Mouse (Mus musculus): ENCODE data around the gene Pnpla1.

Pnpla1 gene

GRCm38 (mm10) chr17:28886266-28886665 lies 28.1 kb downstream of the Pnpla1 start:
- no peak for DNase-seq

DNA sequence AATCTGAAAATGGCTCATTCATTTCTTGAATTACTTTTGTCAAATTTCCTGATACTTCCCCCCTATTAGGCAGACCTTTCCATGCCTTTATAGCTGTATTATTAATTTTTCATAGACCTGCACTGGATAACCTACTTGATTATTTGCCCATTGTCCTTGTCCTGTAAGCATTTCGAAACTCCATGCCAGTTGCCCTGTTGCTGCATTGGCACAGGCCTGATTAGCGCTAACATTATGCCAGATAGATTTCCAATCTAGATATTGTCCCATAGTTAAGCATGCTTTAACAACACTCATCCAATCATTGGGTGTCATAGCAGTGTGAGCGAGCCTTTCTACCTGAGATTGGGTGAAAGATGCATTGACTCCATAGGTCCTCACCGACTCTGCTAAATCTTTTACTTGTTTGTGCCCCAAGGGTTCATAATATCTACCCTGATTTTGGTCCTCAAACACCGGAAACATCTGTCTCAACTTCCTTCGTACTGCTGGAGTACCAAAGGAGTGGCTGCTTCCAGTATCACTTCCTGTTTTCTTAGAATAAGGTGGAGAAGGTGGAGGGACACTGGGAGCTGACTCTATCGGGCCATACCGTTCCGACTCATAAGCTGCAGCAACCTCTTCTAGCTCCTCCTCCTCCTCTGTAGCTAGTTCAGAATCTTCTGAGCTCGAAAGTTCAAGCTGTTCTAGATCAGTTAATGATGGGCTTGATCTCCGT lies 36.0 kb downstream of the Pnpla1 start:
- no peak for DNase-seq

GRCm38 (mm10) chr17:28895217-28895875 lies 37.1 kb downstream of the Pnpla1 start:
- DNase-seq = no peak

- DNase-seq = no peak
Observed at GRCm38 (mm10) chr17:28896095-28896780, 38.0 kb downstream of the Pnpla1 start.

- DNase-seq = no peak
Observed at GRCm38 (mm10) chr17:28897817-28898216, 39.6 kb downstream of the Pnpla1 start.

- no peak for DNase-seq
Observed at GRCm38 (mm10) chr17:28898249-28898648, 40.0 kb downstream of the Pnpla1 start.

DNA sequence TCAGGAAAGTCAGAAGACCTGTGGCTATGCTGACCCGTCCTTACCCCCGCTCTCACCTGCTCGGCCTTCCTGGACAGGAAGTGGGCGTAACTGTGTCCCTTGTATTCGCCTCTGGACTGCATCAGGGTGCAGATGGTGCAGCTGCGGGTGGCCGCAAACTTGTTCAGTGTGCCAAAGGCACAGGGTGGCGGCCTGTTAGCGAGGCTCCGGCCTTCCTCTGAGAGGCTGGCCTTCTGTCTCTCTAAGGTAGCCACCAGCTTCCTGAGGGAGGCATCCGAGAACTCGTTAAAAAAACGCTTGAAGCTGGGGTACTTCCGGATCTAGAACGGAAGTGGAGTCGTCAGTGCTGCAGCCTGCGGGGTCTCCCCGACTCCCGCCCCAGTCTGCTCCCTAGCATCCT lies 41.2 kb downstream of the Pnpla1 start:
- DNase-seq = no peak

DNA sequence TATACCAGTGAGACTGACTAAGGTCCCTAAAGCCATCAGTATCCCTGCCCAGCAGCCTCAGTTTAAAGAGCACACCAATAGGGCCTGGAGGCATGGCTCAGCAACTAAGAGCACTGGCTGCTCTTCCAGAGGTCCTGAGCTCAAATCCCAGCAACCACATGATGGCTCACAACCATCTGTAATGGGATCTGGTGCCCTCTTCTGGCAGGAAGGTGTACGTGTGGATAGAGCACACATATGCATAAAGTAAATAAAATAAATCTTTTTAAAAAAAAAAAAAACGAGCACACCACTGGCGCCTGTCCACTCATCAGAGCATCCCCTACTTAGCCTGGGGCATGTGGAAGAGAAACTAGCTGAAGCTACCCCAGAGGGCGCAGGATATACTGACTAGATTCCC lies 43.3 kb downstream of the Pnpla1 start:
- no peak for DNase-seq

GRCm38 (mm10) chr17:28904546-28905376 lies 46.5 kb downstream of the Pnpla1 start:
- peak; percentile 67 for DNase-seq

DNA sequence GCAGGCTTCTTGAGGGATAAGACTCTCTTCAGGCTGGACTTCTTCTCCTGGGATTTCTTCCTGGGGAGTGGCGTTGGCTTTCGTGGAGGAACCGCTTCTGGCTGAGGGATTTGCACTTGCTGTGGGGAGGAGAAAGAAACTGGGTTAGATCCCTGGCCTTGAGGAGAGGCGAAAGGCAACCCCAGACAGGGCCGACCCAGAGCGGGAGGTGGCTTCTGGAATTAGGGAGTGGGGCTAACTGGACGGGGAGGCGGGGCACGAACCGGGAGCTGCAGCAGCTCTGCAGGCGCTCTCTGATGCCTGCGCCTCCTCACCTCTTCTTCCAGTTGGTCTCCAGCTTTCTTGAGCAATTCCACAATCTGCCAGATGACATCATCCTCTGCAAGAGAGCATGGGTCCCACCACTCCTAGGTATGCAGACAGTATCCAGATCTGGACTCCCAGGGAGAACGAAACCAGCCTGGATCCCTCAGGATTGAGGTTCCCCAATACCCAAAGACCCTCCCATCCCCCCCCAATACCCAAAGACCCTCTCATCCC lies 47.2 kb downstream of the Pnpla1 start:
- no peak for DNase-seq

DNA sequence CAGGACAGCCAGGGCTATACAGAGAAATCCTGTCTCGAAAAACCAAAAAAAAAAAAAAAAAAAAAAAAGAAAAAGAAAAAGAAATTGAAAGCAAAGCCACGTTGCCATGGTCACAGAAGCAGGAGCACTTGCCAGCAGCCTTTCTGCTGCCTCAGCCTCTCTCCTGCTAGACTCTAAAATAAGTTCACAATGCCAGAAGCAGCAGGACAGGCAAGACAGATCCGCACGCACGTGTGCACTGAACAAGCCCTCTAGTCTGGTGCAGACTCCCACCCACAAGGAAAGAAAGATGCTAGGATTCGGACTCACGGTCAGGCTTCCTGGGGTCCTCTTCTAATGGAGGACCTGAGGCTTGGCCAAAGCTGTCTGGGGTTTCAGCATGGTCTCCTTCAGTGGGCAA lies 49.7 kb downstream of the Pnpla1 start:
- no peak for DNase-seq

DNA sequence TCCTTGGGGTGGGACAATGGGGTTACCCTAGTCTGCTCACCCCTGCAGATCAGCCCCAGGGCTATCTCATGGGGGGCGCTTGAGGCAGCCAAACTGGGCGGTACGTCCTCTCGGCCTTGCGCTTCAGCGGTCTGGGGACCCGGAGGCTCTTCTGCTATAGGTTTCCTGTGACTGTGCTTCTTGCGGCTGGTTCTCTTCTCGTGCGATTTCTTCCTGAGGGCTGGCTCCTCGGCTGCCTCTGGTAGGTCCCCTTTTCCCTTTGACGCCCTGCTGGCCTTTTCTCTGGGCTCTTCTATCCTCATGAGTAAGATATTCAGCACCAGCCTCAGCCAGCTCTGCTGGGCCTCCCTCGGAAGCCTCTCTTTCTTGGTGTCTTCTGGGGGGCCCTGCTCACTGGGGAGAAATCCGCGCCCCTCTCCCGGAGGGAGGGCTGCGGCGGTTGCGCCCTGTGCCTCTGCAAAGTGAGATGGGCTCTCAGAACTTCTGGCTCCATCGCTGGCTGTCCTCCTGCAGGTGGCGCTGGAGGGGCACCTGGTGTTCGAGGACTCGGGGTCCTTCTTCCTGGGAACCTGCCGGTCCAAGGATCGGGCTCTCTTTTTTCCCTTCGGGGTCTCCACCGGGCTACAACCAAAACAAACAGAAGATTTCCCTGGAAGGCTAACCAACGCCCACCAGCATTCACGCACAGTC lies 51.2 kb downstream of the Pnpla1 start:
- DNase-seq = peak; percentile 70

GRCm38 (mm10) chr17:28910139-28910538 lies 51.9 kb downstream of the Pnpla1 start:
- DNase-seq = peak; percentile 70

DNA sequence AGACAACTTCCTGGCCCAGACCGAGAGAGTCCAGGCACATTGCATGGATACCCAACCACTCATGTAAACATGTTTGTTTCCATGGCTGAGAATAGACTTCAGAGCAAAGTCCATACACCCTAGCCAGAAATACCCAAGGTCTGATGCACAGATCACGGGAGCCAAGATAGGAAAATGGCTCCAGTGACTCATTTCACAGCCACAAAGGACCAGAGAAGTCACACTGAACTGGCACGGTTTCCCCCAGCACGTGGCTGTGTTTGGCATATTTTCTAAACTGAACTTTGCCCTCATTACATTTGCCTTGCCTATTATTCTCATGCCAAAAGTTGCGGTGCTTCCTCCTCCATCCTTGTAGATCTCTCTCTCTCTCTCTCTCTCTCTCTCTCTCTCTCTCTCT lies 55.0 kb downstream of the Pnpla1 start:
- peak; percentile 91 for DNase-seq

- no peak for DNase-seq
Observed at GRCm38 (mm10) chr17:28913940-28914339, 55.7 kb downstream of the Pnpla1 start.

- DNase-seq = no peak
Observed at GRCm38 (mm10) chr17:28915060-28915628, 56.9 kb downstream of the Pnpla1 start, which contains the start of gene 4930539E08Rik. 4930539E08Rik (minus strand) TSS chr17:28915324.

DNA sequence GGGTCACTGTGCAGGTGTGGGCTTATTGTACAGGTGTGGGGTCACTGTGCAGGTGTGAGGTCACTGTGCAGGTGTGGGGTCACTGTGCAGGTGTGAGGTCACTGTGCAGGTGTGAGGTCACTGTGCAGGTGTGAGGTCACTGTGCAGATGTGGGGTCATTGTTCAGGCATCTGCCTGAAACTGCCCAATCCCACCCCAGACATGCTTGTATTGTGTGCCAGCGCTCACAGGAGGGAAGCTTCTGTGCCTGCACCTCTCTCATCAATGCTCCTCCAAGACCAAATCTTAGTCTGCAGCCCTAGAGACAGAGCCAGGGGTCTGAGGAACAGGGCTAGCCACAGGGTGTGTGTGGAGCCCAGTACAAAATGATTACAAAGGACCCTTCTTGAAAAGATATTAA lies 58.3 kb downstream of the Pnpla1 start:
- no peak for DNase-seq

- DNase-seq = no peak
Observed at GRCm38 (mm10) chr17:28921086-28921485, 62.9 kb downstream of the Pnpla1 start.

DNA sequence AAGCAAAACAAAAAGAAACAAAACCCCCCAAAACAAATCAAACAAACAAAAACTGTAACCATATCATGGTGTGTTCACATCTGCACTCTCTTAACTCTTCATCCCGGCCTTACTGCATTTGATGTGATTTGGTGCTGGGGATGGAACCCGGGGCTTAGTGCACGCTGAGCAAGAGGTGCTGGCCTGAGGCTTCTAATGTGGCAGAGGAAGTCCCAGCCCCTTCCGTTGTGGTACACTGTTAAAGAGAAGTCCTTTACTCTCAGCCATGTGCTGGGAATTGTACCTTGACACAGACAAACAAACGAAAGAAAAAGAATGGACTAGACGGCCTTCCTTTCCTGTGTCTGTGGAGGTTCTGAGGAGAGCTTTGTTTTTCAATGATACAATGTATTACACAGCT lies 63.9 kb downstream of the Pnpla1 start:
- no peak for DNase-seq

GRCm38 (mm10) chr17:28924957-28925595 lies 66.9 kb downstream of the Pnpla1 start:
- no peak for DNase-seq

DNA sequence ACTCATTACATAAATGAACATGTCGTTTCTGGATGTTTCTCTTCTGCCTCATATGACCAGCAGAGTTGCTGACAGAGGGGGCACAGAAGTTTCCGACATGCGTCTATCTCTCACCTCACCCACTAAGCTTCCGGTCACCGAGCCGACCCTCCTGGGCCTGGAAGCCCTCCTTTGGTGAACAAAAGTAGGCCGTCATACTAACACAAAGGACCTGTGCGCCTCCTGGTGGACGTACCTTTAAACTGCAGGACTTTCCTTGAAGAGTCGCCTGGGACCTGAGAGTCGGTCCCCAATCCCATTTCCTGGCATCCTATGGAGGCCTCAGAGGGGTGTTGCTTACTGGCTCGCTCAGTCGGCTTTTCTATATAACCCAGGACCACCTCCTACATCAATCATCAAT lies 68.2 kb downstream of the Pnpla1 start:
- peak; percentile 85 for DNase-seq
